Mouse (Mus musculus) c-Kit-positive CD71-negative TER-119-negative erythroid progenitor cells, embryonic 14.5 days (primary cell): ENCODE measurements around the gene Rtn4r.
"Not testable (repeated sequence)": the region's sequence is repeated elsewhere in the genome, so short reads cannot be mapped to it uniquely, and the experiment has no call there.

Source experiments
- DNase-seq: peaks from one replicate; pipeline ENCODE4 v3.0.0-alpha.2; 2013; ENCODE audit warnings: low read depth

The Rtn4r gene

GRCm38 (mm10) chr16:18194208-18194985, 67.0 kb downstream of the Rtn4r start:
- DNase-seq = no peak

GRCm38 (mm10) chr16:18195068-18195467, 67.6 kb downstream of the Rtn4r start:
- peak; percentile 29 for DNase-seq

GRCm38 (mm10) chr16:18195561-18195960, 68.1 kb downstream of the Rtn4r start:
- not testable (repeated sequence) for DNase-seq

- DNase-seq = no peak
Observed at GRCm38 (mm10) chr16:18197881-18198280, 70.4 kb downstream of the Rtn4r start.

GRCm38 (mm10) chr16:18198365-18199098, 71.1 kb downstream of the Rtn4r start:
- no peak for DNase-seq

- DNase-seq = no peak
Observed at GRCm38 (mm10) chr16:18200062-18200461, 72.6 kb downstream of the Rtn4r start.

- no peak for DNase-seq
Observed at GRCm38 (mm10) chr16:18201620-18202019, 74.2 kb downstream of the Rtn4r start.
